Mouse (Mus musculus): ENCODE results near the gene Abca8a.
A peak's percentile ranks its signal among the peaks of the same experiment; 100 is the strongest.

The Abca8a gene

DNA sequence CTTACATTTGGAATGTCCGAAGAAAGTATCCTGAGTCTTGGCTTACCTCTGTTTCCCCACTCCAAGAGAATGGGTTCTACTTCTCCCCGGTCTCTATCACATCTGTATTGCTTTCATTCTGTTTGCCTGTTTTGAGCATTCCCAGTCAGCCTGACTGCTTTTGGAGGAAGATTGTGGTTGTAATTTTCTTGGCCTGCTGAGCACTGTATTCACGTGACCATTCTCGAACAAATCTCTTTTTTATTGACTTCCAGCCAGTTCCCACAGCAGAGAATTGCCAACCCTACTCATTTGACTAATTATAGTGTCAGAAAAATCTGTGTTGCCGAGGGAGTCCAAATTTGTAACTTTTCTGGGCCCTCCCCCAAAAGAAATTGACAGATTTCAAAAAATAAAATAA lies at the start of gene Abca8a:
TSS of gene Abca8a (minus strand) at position 121 of the 400 bp plus-strand sequence.
- no peak for DNase-seq (ENCODE audit: low read depth)

GRCm38 (mm10) chr11:110145421-110145820 lies 49.6 kb upstream of the Abca8a start:
- no peak for DNase-seq (ENCODE audit: low read depth)

DNA sequence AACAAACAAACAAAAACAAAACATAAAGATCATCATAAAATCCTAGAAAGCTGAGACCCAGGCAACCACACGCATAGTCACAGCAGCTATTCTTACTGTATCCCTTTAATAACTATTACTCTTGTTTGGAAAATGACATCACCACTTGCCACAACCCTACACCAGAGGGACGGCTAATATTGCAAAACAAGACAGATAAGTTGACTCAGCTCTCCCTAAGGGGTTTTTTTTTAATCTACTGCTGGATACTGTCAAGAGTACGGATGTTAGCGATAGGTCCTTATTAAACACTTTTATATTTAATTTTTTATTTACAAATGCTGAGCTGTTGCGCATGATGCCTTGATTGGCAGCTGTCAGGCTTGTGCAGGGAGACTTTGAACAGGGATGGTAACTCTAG lies 35.0 kb upstream of the Abca8a start:
- no peak for DNase-seq (ENCODE audit: low read depth)

DNA sequence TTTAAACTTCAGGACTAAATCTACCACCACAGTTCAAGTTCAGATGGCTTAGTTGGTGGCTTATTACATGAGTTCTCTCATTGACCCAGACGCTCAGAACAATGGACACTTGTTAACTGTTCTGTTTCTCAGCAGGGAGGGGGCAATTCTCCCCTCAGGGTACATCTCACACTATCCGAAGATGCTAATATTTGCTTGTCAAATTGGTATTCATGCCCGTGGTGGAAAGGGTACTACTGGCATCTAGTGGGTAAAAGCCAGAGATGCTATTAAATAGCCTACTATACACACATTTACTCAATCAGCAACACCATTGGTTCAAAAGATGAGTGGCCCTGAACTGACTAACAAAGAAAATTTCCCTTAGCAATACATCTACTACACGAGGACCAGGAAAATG lies 15.4 kb upstream of the Abca8a start:
- no peak for DNase-seq (ENCODE audit: low read depth)

GRCm38 (mm10) chr11:110101437-110101836 lies 5.7 kb upstream of the Abca8a start:
- no peak for DNase-seq (ENCODE audit: low read depth)

- DNase-seq (ENCODE audit: low read depth): no peak
Measured at GRCm38 (mm10) chr11:110098901-110099300, 3.1 kb upstream of the Abca8a start.

DNA sequence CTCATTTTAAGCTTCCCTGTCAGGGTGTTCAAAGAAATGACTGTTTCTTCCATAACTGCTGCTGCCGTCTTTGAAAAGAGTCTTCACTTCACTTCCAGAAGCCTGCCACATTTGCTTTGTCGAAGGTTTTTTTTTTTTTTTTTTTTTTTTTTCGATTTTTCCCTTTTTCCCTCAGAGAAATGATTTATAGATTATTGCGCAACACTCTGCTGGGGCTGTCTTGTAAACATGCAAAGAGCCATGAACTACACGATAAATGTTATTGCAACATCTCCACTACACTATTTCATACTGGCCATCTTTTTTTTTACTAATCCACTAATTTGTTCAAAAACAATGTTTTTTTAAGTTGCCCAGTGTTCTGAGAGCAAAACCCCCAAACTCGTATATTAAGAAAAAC lies 1.7 kb upstream of the Abca8a start:
- no peak for DNase-seq (ENCODE audit: low read depth)

GRCm38 (mm10) chr11:110094846-110095380 lies 865 bp downstream of the Abca8a start:
- no peak for DNase-seq (ENCODE audit: low read depth)

DNA sequence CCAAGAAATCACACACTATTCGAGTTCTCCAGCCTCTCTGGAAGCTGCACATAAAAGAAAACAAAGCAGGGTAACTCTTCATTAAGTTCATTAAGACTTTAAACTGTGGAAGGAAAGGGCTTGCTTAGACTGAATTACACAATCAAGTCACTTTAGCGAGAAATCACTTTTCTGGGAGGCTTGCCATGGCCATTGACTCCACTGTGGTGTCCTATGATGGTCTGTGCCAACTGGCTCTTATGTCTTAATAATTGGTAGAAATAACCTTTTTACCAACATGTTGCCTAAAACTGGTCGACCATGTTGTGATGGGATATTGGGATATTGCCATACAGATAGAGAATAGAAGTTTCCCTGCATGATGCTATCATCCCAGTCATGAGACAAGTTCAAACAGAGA lies 1.5 kb downstream of the Abca8a start:
- no peak for DNase-seq (ENCODE audit: low read depth)

DNA sequence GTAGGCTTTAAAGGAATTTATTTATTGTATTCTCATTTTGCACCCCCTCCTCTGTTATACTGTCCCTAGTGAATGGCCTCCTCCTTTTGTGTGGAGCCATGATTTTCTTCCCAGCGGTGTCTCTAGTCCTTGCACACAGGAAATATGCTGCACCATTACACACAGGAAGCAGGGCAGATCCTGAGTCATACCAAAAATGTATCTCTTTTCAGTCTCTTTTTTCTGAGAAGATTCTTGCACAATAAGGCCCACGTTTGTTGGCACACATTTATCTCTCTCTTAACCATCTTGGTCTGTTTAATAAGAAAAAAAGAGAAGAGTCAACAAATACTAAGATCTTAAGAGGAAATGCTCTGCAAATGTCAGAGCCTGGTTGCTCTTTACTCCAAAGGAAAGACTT lies 4.5 kb downstream of the Abca8a start:
- DNase-seq (ENCODE audit: low read depth): no peak

- DNase-seq (ENCODE audit: low read depth): no peak
Measured at GRCm38 (mm10) chr11:110072158-110072557, 23.6 kb downstream of the Abca8a start.

DNA sequence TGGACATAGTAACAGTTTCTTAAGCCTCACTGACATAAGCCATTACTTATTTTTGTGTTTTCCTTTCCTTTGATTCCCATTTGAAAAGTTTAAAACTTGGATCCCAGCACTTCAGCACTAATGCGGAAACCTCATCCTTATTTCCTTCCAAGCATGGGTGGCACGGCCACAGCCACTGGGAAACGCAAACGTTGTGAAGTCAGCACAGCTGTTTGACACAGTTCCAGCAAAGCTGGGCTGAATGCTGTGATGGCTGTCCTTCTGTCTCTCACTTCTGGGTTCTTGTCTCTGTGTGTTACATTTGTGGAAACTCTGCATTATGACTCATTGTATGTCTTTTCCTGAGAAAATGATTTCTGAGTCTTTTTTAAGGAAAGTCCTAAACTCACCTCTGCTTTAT lies 34.7 kb downstream of the Abca8a start:
- no peak for DNase-seq (ENCODE audit: low read depth)

GRCm38 (mm10) chr11:110060127-110060526 lies 35.7 kb downstream of the Abca8a start:
- DNase-seq (ENCODE audit: low read depth): no peak

GRCm38 (mm10) chr11:110053681-110054080 lies 42.1 kb downstream of the Abca8a start:
- DNase-seq (ENCODE audit: low read depth): no peak

DNA sequence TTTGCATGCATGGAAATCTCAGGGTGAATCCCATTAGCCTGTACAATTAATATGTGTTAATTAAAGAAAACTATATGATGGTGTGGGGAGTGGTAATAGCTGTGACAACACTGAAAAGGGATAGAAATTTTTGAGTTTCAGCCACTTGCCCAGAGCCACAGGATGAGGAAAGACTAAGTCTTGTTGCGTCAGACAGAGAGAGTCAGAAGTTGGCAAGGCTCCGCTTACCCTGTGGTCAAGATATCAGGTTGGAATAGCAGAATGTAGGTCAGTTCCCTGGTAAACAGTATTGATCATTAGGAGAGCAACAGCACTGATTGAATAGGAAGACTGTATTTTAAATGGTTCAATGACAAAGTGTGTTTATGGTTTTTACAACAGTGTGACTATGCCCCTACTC lies 58.0 kb downstream of the Abca8a start:
- no peak for DNase-seq (ENCODE audit: low read depth)

DNA sequence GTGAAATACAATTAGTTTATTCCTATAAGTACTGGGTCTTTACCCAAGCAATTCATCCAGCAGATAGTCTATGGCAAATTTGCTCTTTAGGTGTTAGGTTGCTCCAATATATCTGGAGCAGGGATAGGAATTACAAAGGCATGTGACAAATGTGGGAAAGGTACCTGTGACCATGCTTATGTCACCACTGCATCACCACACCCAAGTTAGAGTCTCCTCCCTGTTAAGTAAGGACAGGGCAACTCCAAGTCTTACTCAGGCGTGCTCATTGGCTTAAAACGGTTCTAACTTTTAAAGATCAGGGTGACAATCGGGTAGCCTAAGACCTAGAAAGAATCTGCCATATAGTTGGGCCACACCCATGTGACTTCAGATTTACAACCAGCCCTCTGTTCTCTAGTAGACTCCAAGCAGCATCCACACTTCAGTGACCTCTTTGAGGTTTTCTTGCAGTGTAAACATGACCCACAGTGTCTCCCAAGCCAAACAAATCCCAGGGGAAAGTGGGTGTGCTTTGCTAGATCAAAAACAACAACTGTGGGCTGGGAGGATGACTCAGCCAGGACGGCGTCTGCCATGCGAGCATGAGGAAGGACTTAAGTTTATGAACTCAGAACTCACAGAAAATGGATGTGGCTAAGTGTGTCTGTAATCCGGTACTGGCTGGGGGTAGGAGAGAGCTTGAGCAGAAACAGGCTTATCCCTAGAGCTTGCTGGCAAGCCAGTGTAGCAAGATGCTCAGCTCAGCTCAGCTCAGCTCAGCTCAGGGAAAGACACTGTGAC lies 66.7 kb downstream of the Abca8a start:
- no peak for DNase-seq (ENCODE audit: low read depth)

DNA sequence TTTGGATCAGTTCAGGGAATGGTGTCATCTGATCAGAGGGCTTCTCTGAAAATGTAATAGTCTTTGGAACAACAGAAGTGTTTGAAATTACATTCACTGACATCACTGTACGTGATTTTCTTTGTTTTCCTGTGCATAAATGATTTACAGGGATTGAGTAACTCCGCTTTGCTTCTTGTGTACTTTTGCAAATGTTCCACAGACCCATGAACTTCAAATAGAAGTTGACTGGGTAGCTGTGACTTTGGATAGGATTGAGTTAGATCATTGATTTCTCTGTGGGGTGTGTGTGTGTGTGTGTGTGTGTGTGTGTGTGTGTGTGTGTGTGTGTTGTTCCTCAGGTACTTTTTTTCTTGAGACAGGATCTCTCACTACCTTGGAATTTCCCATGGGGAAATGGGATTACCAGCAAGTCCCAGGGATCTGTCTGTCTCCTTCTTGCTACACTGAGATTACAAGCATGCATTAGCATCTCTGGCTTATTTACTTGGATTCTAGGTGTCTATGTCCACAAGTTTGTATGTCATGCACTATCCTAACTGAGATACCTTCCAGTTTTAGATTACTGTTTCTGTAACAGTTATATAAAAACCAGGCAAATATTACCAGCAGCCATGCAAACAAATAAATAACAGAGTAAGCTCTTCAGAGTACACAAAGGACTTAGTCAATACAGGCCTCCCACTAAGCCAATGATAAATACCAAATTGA lies 84.8 kb downstream of the Abca8a start:
- no peak for DNase-seq (ENCODE audit: low read depth)

- no peak for DNase-seq (ENCODE audit: low read depth)
Measured at GRCm38 (mm10) chr11:109995624-109996023, 100.2 kb downstream of the Abca8a start, which contains the start of gene Abca8b. Abca8b (minus strand) TSS chr11:109995845.

DNA sequence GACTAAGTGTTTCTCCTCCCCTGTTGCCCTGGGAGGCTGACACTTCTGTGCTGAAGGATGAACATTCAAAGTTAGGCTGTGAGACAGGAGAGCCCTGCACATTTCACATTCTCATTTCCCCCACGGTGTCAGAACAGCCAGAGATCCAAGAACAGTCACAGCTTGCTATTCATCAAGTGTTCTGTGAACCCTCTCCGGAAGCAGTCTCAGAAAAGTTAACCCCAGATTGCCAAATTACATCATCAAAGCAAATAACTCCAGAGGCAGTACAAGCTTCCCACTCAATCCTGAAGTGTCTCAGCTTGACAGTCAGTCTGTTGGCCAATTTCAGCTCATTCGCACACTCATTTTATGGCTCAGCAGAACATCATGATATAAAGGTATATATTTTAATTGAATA lies 100.8 kb downstream of the Abca8a start:
- no peak for DNase-seq (ENCODE audit: low read depth)

DNA sequence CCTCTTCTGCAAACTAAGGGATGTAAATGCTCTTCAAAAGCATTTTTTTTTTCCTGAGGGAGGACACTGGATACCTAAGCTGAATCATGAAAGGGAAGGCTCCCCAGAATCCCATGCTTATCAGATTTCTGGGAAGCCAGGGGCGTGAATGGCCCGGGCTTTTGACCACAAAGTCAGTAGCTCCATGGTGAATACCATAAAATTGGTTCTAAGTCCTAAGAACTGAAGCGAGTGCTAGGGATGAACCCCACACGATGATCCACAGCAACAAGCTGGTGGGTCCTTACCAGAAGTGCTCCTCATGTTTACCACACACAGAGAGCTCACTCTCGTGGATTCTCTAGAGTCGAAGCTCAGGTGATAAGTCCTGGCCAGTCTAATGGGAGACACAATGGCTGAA lies 101.8 kb downstream of the Abca8a start:
- DNase-seq (ENCODE audit: low read depth): no peak

DNA sequence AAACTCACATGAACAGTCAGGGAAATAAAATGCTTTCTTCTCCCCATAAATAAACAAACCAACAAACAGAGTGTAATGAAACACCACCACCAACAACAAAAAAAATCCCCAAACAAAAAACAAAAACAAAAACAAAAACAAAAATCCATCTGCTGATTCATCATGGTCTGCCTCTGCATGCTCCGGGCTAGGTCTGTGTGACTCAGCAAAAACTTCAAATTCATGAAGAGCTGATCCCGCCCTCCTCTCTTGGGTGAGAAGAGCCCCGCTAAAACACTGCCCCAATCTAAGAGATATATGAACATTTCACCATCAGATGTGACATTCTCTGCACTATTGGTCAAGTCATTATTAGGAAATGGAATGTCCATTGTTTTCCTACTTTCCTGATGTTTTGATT lies 104.5 kb downstream of the Abca8a start:
- peak; percentile 5 for DNase-seq (ENCODE audit: low read depth)

DNA sequence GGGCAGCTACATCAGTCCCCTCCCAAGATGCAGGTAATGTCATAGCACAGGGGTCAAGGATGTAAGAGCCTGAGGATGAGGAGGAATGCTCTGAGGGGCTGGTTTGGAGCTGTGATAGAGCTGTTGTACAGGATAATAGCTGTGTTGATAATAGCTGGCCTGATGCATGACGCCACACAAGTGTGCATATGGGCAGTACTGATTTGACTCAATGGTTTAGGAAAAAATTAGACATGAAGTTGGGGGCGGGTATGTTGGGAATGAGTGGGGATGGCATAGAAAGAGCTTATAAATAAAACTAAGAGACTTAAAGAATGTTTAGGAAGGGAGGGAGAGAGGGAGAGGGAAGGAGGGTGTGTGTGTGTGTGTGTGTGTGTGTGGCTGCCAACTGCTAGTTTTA lies 105.5 kb downstream of the Abca8a start:
- DNase-seq (ENCODE audit: low read depth): no peak

DNA sequence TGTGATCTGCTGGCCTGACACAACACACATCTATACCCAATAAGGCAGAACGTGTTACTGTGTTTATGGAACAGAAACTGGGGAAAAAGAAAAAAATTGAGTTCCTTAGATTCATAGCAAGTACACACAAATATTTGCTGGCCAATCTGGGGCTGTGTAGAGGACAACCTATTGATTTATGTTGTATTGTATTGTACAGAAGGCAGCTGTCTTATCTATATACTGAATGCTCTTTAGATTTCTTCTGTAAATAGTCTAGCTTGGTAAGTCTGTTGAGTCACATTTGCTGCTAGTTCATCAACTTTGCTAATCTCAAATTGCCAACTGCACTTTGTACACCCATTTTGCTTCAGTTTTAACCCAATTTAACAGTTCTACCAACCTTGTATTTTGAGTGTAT lies 107.6 kb downstream of the Abca8a start:
- DNase-seq (ENCODE audit: low read depth): no peak
